Mouse (Mus musculus): ENCODE results near the gene 1700001P01Rik. TPM values are rescaled to one million over a fixed set of nuclear protein-coding genes. Genes with fewer than 3 reads are reported as not detected.

The 1700001P01Rik gene
- polyA plus RNA-seq, 1 experiment, result not detected

DNA sequence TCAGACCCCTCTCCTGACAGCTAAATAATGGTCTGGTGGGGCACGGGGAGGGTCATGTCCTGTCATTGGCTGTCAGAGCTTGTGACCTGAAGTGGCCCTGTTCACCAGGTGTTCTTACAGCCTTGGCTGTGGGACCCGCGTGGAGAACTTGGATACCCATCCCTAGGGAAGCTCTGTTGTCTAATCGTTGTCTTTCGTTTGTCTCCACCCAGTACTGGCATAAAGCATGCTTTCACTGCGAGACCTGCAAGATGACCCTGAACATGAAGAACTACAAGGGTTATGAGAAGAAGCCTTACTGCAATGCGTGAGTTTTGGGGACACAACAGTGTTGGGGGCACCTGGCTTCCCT lies 30.9 kb upstream of the 1700001P01Rik start:
- Histone ChIP-seq H3K4me1 (ENCODE audit: control insufficient read depth, insufficient read depth, low read length) (peaks cover 48% of the 10 kb centered on the region), H3K27ac (ENCODE audit: insufficient read depth, low read depth, low read length) (peak overlapping the region; percentile 23; the same call in 1 of the 2 replicates), H3K4me3 (ENCODE audit: insufficient read depth, low read depth, low read length) (no peak overlapping the region)
- TF ChIP-seq POLR2A (IDR thresholded peaks at IDR 0.05; ENCODE audit: insufficient read depth, low read depth, low read length) (no peak), CTCF (IDR thresholded peaks at IDR 0.05; ENCODE audit: insufficient read depth, low read depth, low read length) (no peak)
- WGBS, result 65% methylated on average over 7 of the region's 7 CpGs

DNA sequence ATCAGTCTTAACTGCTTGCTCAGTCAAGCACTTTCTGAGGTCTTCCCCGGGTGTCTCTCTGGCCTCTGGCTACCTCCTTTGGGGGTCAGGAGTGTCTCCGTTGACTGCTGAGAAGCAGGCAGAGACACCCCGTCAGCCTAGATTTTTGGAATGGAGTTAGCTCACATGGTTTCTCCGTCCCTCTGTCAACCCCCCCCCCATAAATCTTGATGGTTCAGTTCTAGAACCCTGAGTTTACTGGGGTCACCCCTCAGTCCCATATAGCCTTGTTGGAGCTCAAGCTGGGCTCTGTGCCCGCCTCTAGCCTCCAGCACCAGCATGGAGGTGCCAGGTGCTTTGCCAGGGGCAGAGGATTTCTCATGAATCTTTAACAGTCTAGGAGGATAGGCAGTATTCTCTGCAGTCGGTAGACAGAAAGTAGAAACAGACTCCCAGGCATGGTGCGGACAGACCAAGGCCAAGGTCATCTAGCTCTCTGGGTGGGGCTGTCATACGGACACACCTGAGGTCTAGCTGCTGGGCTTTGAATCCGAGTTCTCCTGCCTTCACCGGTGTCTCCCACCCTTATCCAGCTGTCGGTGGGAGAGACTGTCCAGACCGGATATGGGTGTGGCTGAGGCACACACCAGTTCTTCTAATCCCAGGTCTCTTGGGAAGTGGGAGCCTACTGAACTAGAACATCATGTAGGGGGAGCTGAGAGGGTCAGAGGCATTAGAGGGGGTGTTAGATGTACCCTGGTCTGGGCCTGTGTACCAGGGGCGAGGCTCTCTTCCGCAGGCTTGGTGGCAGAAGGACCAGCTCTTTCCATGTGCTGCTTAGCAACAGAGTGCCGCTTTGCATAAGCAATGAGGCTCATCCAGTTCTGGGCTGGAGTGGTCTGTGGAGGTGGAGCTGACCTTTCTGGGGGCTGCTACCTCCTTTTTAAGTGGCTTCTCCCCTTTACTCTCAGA lies 30.2 kb upstream of the 1700001P01Rik start:
- TF ChIP-seq POLR2A (IDR thresholded peaks at IDR 0.05; ENCODE audit: insufficient read depth, low read depth, low read length) (no peak), CTCF (IDR thresholded peaks at IDR 0.05; ENCODE audit: insufficient read depth, low read depth, low read length) (no peak)
- WGBS, result 43% methylated on average over 15 of the region's 15 CpGs
- H3K4me3 ChIP-seq (ENCODE audit: insufficient read depth, low read depth, low read length), result no peak overlapping the region
- peak overlapping the region; percentile 38 for H3K27ac ChIP-seq (ENCODE audit: insufficient read depth, low read depth, low read length)
- H3K4me1 ChIP-seq (ENCODE audit: control insufficient read depth, insufficient read depth, low read length), result peaks cover 51% of the 10 kb centered on the region

DNA sequence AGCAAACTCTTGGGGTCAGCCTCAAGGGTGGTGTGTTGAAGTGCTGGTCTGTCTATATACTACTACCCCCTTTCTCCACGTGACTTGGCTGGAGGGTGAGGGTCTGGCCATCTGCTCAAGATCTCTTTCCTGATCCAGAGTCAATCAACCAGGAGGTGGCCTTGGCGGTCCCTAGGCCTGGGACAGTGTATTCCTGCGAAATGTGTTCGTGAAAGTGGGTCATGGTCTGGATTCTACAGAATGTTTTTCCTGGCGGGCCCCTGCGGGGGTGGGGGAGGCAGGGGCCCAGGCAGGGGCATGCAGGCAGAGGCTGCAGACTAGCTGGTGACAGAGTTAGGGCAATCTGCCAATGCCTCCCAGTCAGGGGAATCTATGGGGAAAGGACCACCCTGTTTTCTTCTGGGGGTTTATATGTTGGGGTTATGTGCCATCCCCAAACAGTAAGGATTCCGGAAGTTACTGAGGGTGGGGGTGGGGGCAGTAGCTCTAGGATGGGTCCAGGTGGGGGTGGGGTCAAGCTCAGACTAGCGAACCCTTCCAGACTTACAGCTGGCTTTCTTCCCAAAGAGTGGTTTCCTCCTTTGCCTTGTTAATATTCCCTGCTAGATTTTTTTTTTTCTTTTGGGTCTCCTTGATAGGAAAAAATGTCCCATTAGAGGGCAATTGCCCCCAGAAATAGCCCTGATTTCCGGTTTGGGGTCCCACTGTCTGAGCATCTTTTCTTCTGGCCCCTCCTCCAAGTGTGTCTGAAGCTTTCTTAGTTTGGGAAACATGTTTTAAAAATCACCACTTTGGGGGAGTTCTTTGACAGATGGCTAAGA lies 29.3 kb upstream of the 1700001P01Rik start:
- 17% methylated on average over 9 of the region's 9 CpGs for WGBS
- TF ChIP-seq POLR2A (IDR thresholded peaks at IDR 0.05; ENCODE audit: insufficient read depth, low read depth, low read length), result no peak
- no peak for TF ChIP-seq CTCF (IDR thresholded peaks at IDR 0.05; ENCODE audit: insufficient read depth, low read depth, low read length)
- Histone ChIP-seq H3K27ac (ENCODE audit: insufficient read depth, low read depth, low read length) (peak overlapping the region; percentile 54; the same call in 1 of the 2 replicates), H3K4me3 (ENCODE audit: insufficient read depth, low read depth, low read length) (no peak overlapping the region), H3K4me1 (ENCODE audit: control insufficient read depth, insufficient read depth, low read length) (peaks cover 50% of the 10 kb centered on the region)

DNA sequence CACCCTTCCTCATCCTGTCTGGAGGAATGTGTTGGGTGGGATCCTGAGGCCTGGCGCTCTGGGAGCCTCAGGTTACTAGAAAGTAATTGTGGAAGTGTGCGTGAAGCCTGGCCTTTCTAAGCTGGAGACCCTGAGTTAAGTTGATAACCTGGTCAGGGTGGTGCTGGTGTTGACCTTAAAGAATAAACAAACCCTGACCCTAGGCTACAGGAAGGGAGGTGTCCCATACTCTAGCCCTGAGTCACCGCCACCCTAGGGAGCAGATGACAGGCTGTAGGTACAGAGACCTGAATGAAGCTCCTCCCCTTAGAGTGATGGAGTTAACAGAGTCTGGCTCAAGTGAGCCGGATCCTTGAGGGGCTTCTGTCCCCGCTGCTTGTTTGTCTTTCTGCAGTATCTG lies 28.1 kb upstream of the 1700001P01Rik start:
- H3K4me1 ChIP-seq (ENCODE audit: control insufficient read depth, insufficient read depth, low read length), result peaks cover 44% of the 10 kb centered on the region
- 89% methylated on average over 5 of the region's 5 CpGs for WGBS
- no peak overlapping the region for H3K4me3 ChIP-seq (ENCODE audit: insufficient read depth, low read depth, low read length)
- no peak for TF ChIP-seq CTCF (IDR thresholded peaks at IDR 0.05; ENCODE audit: insufficient read depth, low read depth, low read length)
- TF ChIP-seq POLR2A (IDR thresholded peaks at IDR 0.05; ENCODE audit: insufficient read depth, low read depth, low read length), result no peak
- no peak overlapping the region for H3K27ac ChIP-seq (ENCODE audit: insufficient read depth, low read depth, low read length)

DNA sequence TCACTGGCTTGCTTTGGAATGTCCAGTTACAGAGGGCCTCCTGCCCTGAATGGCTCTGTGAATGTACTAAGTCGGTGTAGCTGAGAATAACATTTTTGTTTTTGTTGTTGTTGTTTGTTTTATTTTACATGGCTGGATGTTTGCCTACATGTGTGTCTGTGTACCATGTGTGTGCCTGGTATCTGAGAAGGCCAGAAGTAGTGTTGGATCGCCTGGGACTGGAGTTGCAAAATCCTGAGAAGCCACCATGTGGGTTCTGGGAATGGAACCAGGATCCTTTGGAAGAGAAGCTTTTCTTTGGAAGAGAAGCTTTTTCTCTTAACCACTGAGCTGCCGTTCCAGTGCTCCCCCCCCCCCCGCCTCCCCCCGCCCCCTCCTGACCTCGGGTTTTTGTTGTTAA lies 26.8 kb upstream of the 1700001P01Rik start:
- no peak for TF ChIP-seq POLR2A (IDR thresholded peaks at IDR 0.05; ENCODE audit: insufficient read depth, low read depth, low read length)
- no peak for TF ChIP-seq CTCF (IDR thresholded peaks at IDR 0.05; ENCODE audit: insufficient read depth, low read depth, low read length)
- WGBS, result 26% methylated on average over 6 of the region's 6 CpGs
- H3K4me3 ChIP-seq (ENCODE audit: insufficient read depth, low read depth, low read length), result no peak overlapping the region
- H3K4me1 ChIP-seq (ENCODE audit: control insufficient read depth, insufficient read depth, low read length), result peaks cover 34% of the 10 kb centered on the region
- H3K27ac ChIP-seq (ENCODE audit: insufficient read depth, low read depth, low read length), result no peak overlapping the region

DNA sequence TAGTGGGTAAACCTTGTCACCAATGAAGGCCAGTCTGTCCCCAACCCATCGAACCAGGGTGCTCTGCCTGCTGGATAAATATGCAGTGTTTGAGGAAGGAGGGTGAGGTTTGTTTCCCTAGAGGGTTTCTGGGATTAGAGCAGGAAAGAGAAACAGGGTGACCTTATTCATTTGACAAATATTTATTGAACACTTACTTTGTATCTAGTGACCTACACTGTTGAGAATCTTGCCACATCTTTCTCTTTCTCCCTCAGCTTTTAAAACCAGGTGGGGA lies 26.4 kb upstream of the 1700001P01Rik start:
- 32% methylated on average over 1 of the region's 1 CpGs for WGBS
- no peak overlapping the region for H3K27ac ChIP-seq (ENCODE audit: insufficient read depth, low read depth, low read length)

DNA sequence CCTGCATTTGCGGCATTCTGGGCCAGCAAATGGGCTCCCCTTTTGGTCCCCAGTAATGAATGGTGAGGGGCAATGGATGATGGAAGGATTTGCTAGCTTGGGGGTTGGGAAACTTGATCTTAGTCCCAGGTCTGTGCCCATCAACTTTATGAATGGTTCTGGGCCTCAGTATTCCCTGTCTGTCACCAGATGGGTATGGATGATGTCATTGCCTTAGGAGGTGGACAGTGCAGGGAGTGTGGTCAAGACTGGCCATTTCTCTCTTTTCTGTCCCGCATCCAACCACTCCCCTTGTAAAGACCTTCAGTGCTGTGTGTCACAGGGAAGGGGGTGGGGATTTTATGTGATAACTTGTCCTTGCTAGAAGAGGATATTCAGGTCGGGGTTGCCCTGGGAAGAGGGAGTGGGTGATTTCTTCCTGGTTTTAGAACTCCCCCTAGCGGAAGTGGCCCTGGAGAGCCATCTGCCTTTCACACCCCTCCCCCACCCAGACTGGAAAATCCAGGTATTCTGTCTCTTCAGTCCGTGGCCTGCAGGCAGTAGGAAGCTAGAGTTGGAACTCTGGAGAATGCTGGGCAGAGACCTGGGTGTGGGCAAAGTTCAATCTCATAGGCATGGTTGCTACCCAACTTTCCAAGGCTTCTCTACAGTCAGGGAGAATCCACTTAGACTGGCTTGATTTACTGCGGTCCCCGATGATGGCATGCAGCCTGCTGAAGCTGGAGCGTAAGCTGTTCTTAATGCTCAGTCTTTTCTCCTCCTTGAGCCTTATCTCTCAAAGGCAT lies 25.9 kb upstream of the 1700001P01Rik start:
- TF ChIP-seq POLR2A (IDR thresholded peaks at IDR 0.05; ENCODE audit: insufficient read depth, low read depth, low read length) (no peak), CTCF (IDR thresholded peaks at IDR 0.05; ENCODE audit: insufficient read depth, low read depth, low read length) (no peak)
- WGBS, result 28% methylated on average over 8 of the region's 8 CpGs
- Histone ChIP-seq H3K27ac (ENCODE audit: insufficient read depth, low read depth, low read length) (no peak overlapping the region), H3K4me3 (ENCODE audit: insufficient read depth, low read depth, low read length) (peak overlapping the region; percentile 85), H3K4me1 (ENCODE audit: control insufficient read depth, insufficient read depth, low read length) (peaks cover 33% of the 10 kb centered on the region)

More for the DNA sequence above, 26.4 kb upstream of the 1700001P01Rik start:
- no peak overlapping the region for H3K4me3 ChIP-seq (ENCODE audit: insufficient read depth, low read depth, low read length)
- peaks cover 34% of the 10 kb centered on the region for H3K4me1 ChIP-seq (ENCODE audit: control insufficient read depth, insufficient read depth, low read length)
- TF ChIP-seq POLR2A (IDR thresholded peaks at IDR 0.05; ENCODE audit: insufficient read depth, low read depth, low read length) (no peak), CTCF (IDR thresholded peaks at IDR 0.05; ENCODE audit: insufficient read depth, low read depth, low read length) (no peak)

DNA sequence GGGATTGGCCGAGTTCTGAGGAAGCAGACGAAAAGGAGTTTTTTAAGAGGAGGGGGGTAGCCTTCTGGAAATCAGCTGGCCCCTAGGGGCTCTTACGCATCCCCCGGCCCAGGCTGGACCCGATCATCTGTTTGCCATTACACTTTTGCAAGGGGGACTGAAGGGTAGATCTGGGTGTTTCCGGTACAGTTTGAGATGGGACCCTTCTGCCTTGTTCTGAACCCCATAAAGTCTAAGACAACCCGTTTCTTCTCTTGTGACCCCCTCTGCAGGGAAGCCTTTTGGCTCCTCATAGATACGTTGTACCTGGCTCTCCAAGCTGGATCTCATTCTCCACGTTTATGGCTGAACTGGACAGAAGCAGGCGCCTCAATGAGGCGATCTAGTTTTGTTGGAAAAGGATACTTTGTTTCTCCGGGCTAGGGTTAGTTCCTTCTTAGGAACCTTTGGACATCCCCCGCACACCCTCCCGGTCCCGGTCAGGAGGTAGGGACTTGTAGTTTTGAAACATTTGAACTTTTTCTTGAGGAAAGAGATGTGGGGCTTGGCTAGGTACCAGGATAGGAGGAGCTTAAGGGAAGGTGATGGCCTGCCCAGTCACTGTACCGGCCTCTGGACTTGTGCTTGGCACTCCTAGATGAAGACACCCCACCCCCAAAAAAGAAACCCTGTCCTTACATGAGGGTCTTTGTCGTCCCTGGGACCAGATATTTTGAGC lies 25.1 kb upstream of the 1700001P01Rik start:
- peak overlapping the region; percentile 70 for H3K27ac ChIP-seq (ENCODE audit: insufficient read depth, low read depth, low read length)
- TF ChIP-seq CTCF (IDR thresholded peaks at IDR 0.05; ENCODE audit: insufficient read depth, low read depth, low read length) (no peak), POLR2A (IDR thresholded peaks at IDR 0.05; ENCODE audit: insufficient read depth, low read depth, low read length) (no peak)
- H3K4me3 ChIP-seq (ENCODE audit: insufficient read depth, low read depth, low read length), result peak overlapping the region; percentile 85
- H3K4me1 ChIP-seq (ENCODE audit: control insufficient read depth, insufficient read depth, low read length), result peaks cover 26% of the 10 kb centered on the region
- 5% methylated on average over 17 of the region's 17 CpGs for WGBS

Measured in olfactory bulb, adult 2 months (tissue).